ENCODE assay signal across 17 mouse cellular contexts in genomic region chr6:112546033-112546432, GRCm38 (mm10). TPM values are rescaled to one million over a fixed set of nuclear protein-coding genes. Genes with fewer than 3 reads are reported as not detected.
DNase-seq lines count a peak whose midpoint lies in the region; ATAC-seq and TF ChIP-seq lines count a peak whose summit lies in the region.
"Had no signal": no experiment of that assay in that cellular context is flagged by ENCODE, and none has a peak within 500 bp of the region (broad histone marks: within the 10 kb centered on the region; RNA-seq: fewer than 3 reads in every experiment).

No protein-coding gene starts in this region.

- POLR2A ChIA-PET in Patski (lab: Charles Lee), result interaction anchor here (0.6 kb wide), 1 partner anchor 14 kb away, joined by 10 read pairs; no protein-coding TSS in a partner anchor

- in situ Hi-C loops in Patski (cut with MboI; ENCODE audit: low pct_unique_long_range_greater_than_20kb), result no loop called here

- H3K4me2 ChIP-seq in kidney, embryonic 16.5 days (replicated peaks; ENCODE audit: low read depth, low read length), result no peak overlapping the region
- H3K4me2 ChIP-seq in kidney, embryonic 15.5 days, result no peak overlapping the region
- no peak overlapping the region for H3K4me2 ChIP-seq in midbrain, embryonic 11.5 days
- H3K4me2 ChIP-seq in midbrain, embryonic 13.5 days (replicated peaks), result no peak overlapping the region
- H3K4me2 ChIP-seq in neural tube, embryonic 15.5 days, result no peak overlapping the region
- H3K4me2 ChIP-seq: embryonic facial prominence, embryonic 12.5 days; forebrain, embryonic 13.5 days; forebrain, embryonic 15.5 days had no signal

- TF ChIP-seq CTCF in Patski (IDR thresholded peaks at IDR 0.05), result no peak

- no peaks in the 10 kb centered on the region for H3K36me3 ChIP-seq in kidney, embryonic 16.5 days (ENCODE audit: insufficient read depth, low read length)
- H3K36me3 ChIP-seq in kidney, embryonic 15.5 days, result no peaks in the 10 kb centered on the region
- H3K36me3 ChIP-seq in midbrain, embryonic 11.5 days (ENCODE audit: control insufficient read depth, insufficient read depth, low read length), result no peaks in the 10 kb centered on the region
- H3K36me3 ChIP-seq in midbrain, embryonic 13.5 days, result no peaks in the 10 kb centered on the region
- H3K36me3 ChIP-seq in neural tube, embryonic 15.5 days, result no peaks in the 10 kb centered on the region
- H3K36me3 ChIP-seq: embryonic facial prominence, embryonic 10.5 days; embryonic facial prominence, embryonic 12.5 days; forebrain, embryonic 15.5 days had no signal

- CTCF ChIA-PET in Patski (lab: Charles Lee), result interaction anchor here (1.9 kb wide), 1 partner anchor 9 kb away, joined by 6 read pairs; no protein-coding TSS in a partner anchor

- peak; percentile 78 for DNase-seq in midbrain, embryonic 11.5 days (ENCODE audit: low spot score, missing footprints)
- DNase-seq in Patski (ENCODE audit: low read depth, low spot score), result peak; percentile 30
- DNase-seq: adrenal gland, postnatal 10 days; adrenal gland, postnatal 25 days; cerebellum, adult 11-12 months; cerebellum, adult 2 months; cerebellum, adult 9-10 months; cerebellum, postnatal 25 days; forebrain, postnatal 0 days had no signal

- H3K27ac ChIP-seq in kidney, embryonic 16.5 days (ENCODE audit: low read length), result no peak overlapping the region
- H3K27ac ChIP-seq in kidney, embryonic 15.5 days, result no peak overlapping the region
- no peak overlapping the region for H3K27ac ChIP-seq in midbrain, embryonic 11.5 days (ENCODE audit: low read depth, low read length)
- H3K27ac ChIP-seq in midbrain, embryonic 13.5 days, result no peak overlapping the region
- H3K27ac ChIP-seq in neural tube, embryonic 15.5 days (replicated peaks), result no peak overlapping the region
- H3K27ac ChIP-seq: embryonic facial prominence, embryonic 10.5 days; embryonic facial prominence, embryonic 12.5 days; forebrain, embryonic 13.5 days; forebrain, embryonic 15.5 days had no signal

- no peaks in the 10 kb centered on the region for H3K9me3 ChIP-seq in kidney, embryonic 16.5 days (ENCODE audit: low read length)
- no peaks in the 10 kb centered on the region for H3K9me3 ChIP-seq in kidney, embryonic 15.5 days (replicated peaks)
- no peaks in the 10 kb centered on the region for H3K9me3 ChIP-seq in midbrain, embryonic 11.5 days (ENCODE audit: control insufficient read depth, low read length)
- no peaks in the 10 kb centered on the region for H3K9me3 ChIP-seq in midbrain, embryonic 13.5 days
- H3K9me3 ChIP-seq in neural tube, embryonic 15.5 days (replicated peaks), result no peaks in the 10 kb centered on the region
- H3K9me3 ChIP-seq: embryonic facial prominence, embryonic 10.5 days; embryonic facial prominence, embryonic 12.5 days; forebrain, embryonic 13.5 days; forebrain, embryonic 15.5 days had no signal

- H3K9ac ChIP-seq in kidney, embryonic 16.5 days (replicated peaks; ENCODE audit: low read length), result no peak overlapping the region
- H3K9ac ChIP-seq in kidney, embryonic 15.5 days, result no peak overlapping the region
- H3K9ac ChIP-seq in midbrain, embryonic 11.5 days (ENCODE audit: low read length), result no peak overlapping the region
- H3K9ac ChIP-seq in midbrain, embryonic 13.5 days (replicated peaks), result no peak overlapping the region
- H3K9ac ChIP-seq in neural tube, embryonic 15.5 days (replicated peaks), result no peak overlapping the region
- H3K9ac ChIP-seq: embryonic facial prominence, embryonic 12.5 days; forebrain, embryonic 13.5 days; forebrain, embryonic 15.5 days; forebrain, postnatal 0 days had no signal

- no peaks in the 10 kb centered on the region for H3K4me1 ChIP-seq in kidney, embryonic 16.5 days (ENCODE audit: insufficient read depth, low read length)
- H3K4me1 ChIP-seq in kidney, embryonic 15.5 days, result no peaks in the 10 kb centered on the region
- no peaks in the 10 kb centered on the region for H3K4me1 ChIP-seq in midbrain, embryonic 11.5 days (ENCODE audit: control insufficient read depth, insufficient read depth, low read length)
- no peaks in the 10 kb centered on the region for H3K4me1 ChIP-seq in midbrain, embryonic 13.5 days (replicated peaks)
- no peaks in the 10 kb centered on the region for H3K4me1 ChIP-seq in neural tube, embryonic 15.5 days
- H3K4me1 ChIP-seq: embryonic facial prominence, embryonic 12.5 days; forebrain, embryonic 13.5 days; forebrain, embryonic 15.5 days had no signal

- peak; percentile 77 for ATAC-seq in kidney, embryonic 16.5 days (ENCODE audit: low FRiP score, low TSS enrichment)
- ATAC-seq in kidney, embryonic 15.5 days (replicated peaks; ENCODE audit: low FRiP score), result no peak
- ATAC-seq in midbrain, embryonic 11.5 days (ENCODE audit: low FRiP score), result no peak
- no peak for ATAC-seq in midbrain, embryonic 13.5 days
- ATAC-seq in Patski, result peak; percentile 91
- no peak for ATAC-seq in neural tube, embryonic 15.5 days (ENCODE audit: low FRiP score)
- ATAC-seq: forebrain, embryonic 13.5 days; forebrain, embryonic 15.5 days; forebrain, postnatal 0 days had no signal

- H3K27me3 ChIP-seq in kidney, embryonic 16.5 days (ENCODE audit: insufficient read depth, low read length), result no peaks in the 10 kb centered on the region
- H3K27me3 ChIP-seq in kidney, embryonic 15.5 days, result no peaks in the 10 kb centered on the region
- H3K27me3 ChIP-seq in midbrain, embryonic 11.5 days (ENCODE audit: control insufficient read depth, insufficient read depth, low read length), result no peaks in the 10 kb centered on the region
- 0 out of 2 replicates have a peak, but pooled peaks cover 3% of the 10 kb centered on the region for H3K27me3 ChIP-seq in midbrain, embryonic 13.5 days
- no peaks in the 10 kb centered on the region for H3K27me3 ChIP-seq in Patski
- no peaks in the 10 kb centered on the region for H3K27me3 ChIP-seq in neural tube, embryonic 15.5 days (replicated peaks)
- H3K27me3 ChIP-seq: embryonic facial prominence, embryonic 12.5 days; forebrain, embryonic 13.5 days; forebrain, embryonic 15.5 days had no signal

- H3K4me3 ChIP-seq in kidney, embryonic 16.5 days (ENCODE audit: low read length), result no peak overlapping the region
- H3K4me3 ChIP-seq in kidney, embryonic 15.5 days (replicated peaks), result no peak overlapping the region
- H3K4me3 ChIP-seq in midbrain, embryonic 11.5 days (ENCODE audit: low read depth, low read length), result no peak overlapping the region
- H3K4me3 ChIP-seq in midbrain, embryonic 13.5 days (replicated peaks), result no peak overlapping the region
- H3K4me3 ChIP-seq in neural tube, embryonic 15.5 days (replicated peaks), result no peak overlapping the region
- H3K4me3 ChIP-seq: embryonic facial prominence, embryonic 10.5 days; embryonic facial prominence, embryonic 12.5 days; forebrain, embryonic 13.5 days; forebrain, embryonic 15.5 days had no signal

- 62% methylated on average over 5 of the region's 5 CpGs for WGBS in kidney, embryonic 16.5 days
- WGBS in kidney, embryonic 15.5 days, result 61% methylated on average over 5 of the region's 5 CpGs
- WGBS in midbrain, embryonic 11.5 days, result 85% methylated on average over 5 of the region's 5 CpGs
- WGBS in midbrain, embryonic 13.5 days, result 76% methylated on average over 5 of the region's 5 CpGs
- WGBS in neural tube, embryonic 15.5 days, result 86% methylated on average over 5 of the region's 5 CpGs

RNA-seq across cellular contexts. Expression of gene Oxtr, which starts 56.3 kb away (rescaled TPM):
- 6.4 and 7.2 TPM in 2 replicates for polyA plus RNA-seq in kidney, embryonic 16.5 days (2015; fragmentation: Nextera tagmentation; extraction: Ambion mirVana)
- 5.8 and 6.0 TPM in 2 replicates for polyA plus RNA-seq in kidney, embryonic 15.5 days (2015; fragmentation: Nextera tagmentation; extraction: Ambion mirVana)
- polyA plus RNA-seq in midbrain, embryonic 11.5 days (2014; fragmentation: Nextera tagmentation; extraction: Ambion mirVana), result 0.11 and 0.26 TPM in 2 replicates
- 0.26 and 0.34 TPM in 2 replicates for polyA plus RNA-seq in midbrain, embryonic 13.5 days (2015; fragmentation: Nextera tagmentation; extraction: Ambion mirVana)
- polyA plus RNA-seq in Patski (2021), result 2.3 TPM
- polyA plus RNA-seq in neural tube, embryonic 15.5 days (2015; fragmentation: Nextera tagmentation; extraction: Ambion mirVana), result 1.8 TPM in 2 replicates

Comparison
In these comparisons a context has a peak if more than half of its experiments do, and no peak if none do; other contexts are left out.
1. ATAC-seq: peak in kidney, embryonic 16.5 days (single experiment) and Patski (single experiment); none in kidney, embryonic 15.5 days (single experiment), midbrain, embryonic 11.5 days (single experiment), midbrain, embryonic 13.5 days (single experiment) and neural tube, embryonic 15.5 days (single experiment).